Comparison of ENCODE assay signal across 14 mouse cellular contexts in the genomic region with DNA sequence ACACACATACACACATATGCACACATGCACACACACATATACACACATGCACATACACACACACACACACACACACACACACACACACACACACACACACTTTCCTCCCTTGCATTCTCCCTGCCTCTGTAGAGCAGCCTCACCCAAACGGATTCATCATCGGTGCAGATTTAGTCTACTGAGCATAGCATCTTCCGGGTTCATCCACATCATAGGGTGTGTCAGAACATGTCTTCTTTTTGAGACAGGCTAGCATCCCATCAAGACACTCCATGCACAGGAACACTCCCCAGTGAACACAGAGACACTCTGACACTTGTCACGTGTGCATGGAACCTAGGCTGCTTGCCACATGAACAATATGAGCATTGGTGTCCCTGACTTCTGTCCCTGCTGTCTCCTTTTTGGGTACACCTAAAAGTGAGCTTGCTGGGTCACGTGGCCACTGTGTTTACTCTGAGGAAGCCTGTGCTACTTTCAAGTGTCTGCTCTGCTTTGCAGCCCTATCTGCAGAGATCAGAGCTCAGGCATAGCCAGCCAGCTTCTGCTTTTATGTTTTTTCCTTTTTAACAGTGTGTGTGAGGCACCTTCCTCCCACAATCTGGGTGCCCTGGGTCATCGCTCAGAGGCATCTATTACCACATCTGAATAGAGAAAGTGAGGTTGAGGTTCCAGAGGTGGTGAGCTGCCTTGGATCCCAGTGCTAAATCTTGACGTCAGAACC. TPM values are rescaled to one million over a fixed set of nuclear protein-coding genes. Genes with fewer than 3 reads are reported as not detected.
DNase-seq lines count a peak whose midpoint lies in the region; ATAC-seq lines count a peak whose summit lies in the region.
"Had no signal": no experiment of that assay in that cellular context is flagged by ENCODE, and none has a peak within 500 bp of the region (broad histone marks: within the 10 kb centered on the region; RNA-seq: fewer than 3 reads in every experiment).

No protein-coding gene starts in this region.

- no peaks in the 10 kb centered on the region for H3K9me3 ChIP-seq in forebrain, embryonic 12.5 days
- H3K9me3 ChIP-seq: midbrain, embryonic 13.5 days had no signal

- peak; percentile 70 for ATAC-seq in CD4-positive, CD25-positive, alpha-beta regulatory T cell, adult 4 months
- ATAC-seq in forebrain, embryonic 12.5 days (ENCODE audit: low FRiP score): no peak
- ATAC-seq: midbrain, embryonic 13.5 days had no signal

- intact Hi-C loops in heart, postnatal 36 days (cut with DNase I): no loop called here

- H3K27ac ChIP-seq in forebrain, embryonic 12.5 days: no peak overlapping the region
- H3K27ac ChIP-seq: gastrocnemius, adult 2 months; midbrain, embryonic 13.5 days had no signal

- no peaks in the 10 kb centered on the region for H3K27me3 ChIP-seq in forebrain, embryonic 12.5 days
- H3K27me3 ChIP-seq: CH12.LX; midbrain, embryonic 13.5 days had no signal

- H3K4me3 ChIP-seq in forebrain, embryonic 12.5 days (replicated peaks): no peak overlapping the region
- H3K4me3 ChIP-seq: gastrocnemius, adult 2 months; midbrain, embryonic 13.5 days had no signal

- 84% methylated on average over 7 of the region's 7 CpGs for WGBS in forebrain, embryonic 12.5 days

- H3K4me1 ChIP-seq in forebrain, embryonic 12.5 days: no peaks in the 10 kb centered on the region
- H3K4me1 ChIP-seq: midbrain, embryonic 13.5 days had no signal

- peak; percentile 89 for DNase-seq in heart, adult 11 months
- no peak for DNase-seq in heart, postnatal 36 days
- peak; percentile 88 for DNase-seq in induced T-regulatory cell, adult 2 months (ENCODE audit: low read depth)
- peak; percentile 56 to 78 for DNase-seq in thymus, adult 18-20 months
- DNase-seq in neural tube, embryonic 10.5 days (ENCODE audit: extremely low spot score, low spot score): no peak
- no peak for DNase-seq in frontal cortex, postnatal 25 days (ENCODE audit: low spot score in 2 of 2)
- DNase-seq: gastrocnemius, adult 2 months; lung, adult 2 months had no signal

- H3K4me2 ChIP-seq in forebrain, embryonic 12.5 days: no peak overlapping the region
- H3K4me2 ChIP-seq: midbrain, embryonic 13.5 days had no signal

- no peak overlapping the region for H3K9ac ChIP-seq in forebrain, embryonic 12.5 days
- H3K9ac ChIP-seq: midbrain, embryonic 13.5 days had no signal

- H3K36me3 ChIP-seq in forebrain, embryonic 12.5 days (replicated peaks): no peaks in the 10 kb centered on the region
- H3K36me3 ChIP-seq: midbrain, embryonic 13.5 days had no signal

RNA-seq across cellular contexts. Expression of a gene that starts 13.3 kb away (rescaled TPM):
- under 1 TPM; 0.19 TPM for total RNA-seq in heart, postnatal 36 days (2021)
- polyA plus RNA-seq in CD4-positive, CD25-positive, alpha-beta regulatory T cell, adult 4 months (2017; shearing (Covaris generic)): 100 to 1,000 TPM in 1 of 2 experiments, 10 to 100 TPM in 1; 79.5 to 107 TPM
- not detected in 2 replicates for polyA plus RNA-seq in forebrain, embryonic 12.5 days (2016; fragmentation: Nextera tagmentation; extraction: Ambion mirVana)
- total RNA-seq: layer of hippocampus, adult 18-20 months had no signal
- polyA plus RNA-seq: limb, embryonic 11.5 days; midbrain, embryonic 13.5 days had no signal

RNA-seq across cellular contexts. Expression of a gene that starts 25.5 kb away (rescaled TPM):
- 1 to 10 TPM; 6.1 to 6.6 TPM for total RNA-seq in heart, postnatal 36 days (2021)
- 10 to 100 TPM; 70.5 to 85.8 TPM for polyA plus RNA-seq in CD4-positive, CD25-positive, alpha-beta regulatory T cell, adult 4 months (2017; shearing (Covaris generic))
- polyA plus RNA-seq in forebrain, embryonic 12.5 days (2016; fragmentation: Nextera tagmentation; extraction: Ambion mirVana): 144 and 149 TPM in 2 replicates

RNA-seq across cellular contexts. Expression of a gene that starts 46.0 kb away (rescaled TPM):
- total RNA-seq in heart, postnatal 36 days (2021): 1 to 10 TPM; 1.6 to 2.9 TPM
- polyA plus RNA-seq in CD4-positive, CD25-positive, alpha-beta regulatory T cell, adult 4 months (2017; shearing (Covaris generic)): under 1 TPM in 1 of 2 experiments, not detected in 1; 0.22 TPM
- 13.7 and 15.6 TPM in 2 replicates for polyA plus RNA-seq in forebrain, embryonic 12.5 days (2016; fragmentation: Nextera tagmentation; extraction: Ambion mirVana)

RNA-seq across cellular contexts. Expression of a gene that starts 52.3 kb away (rescaled TPM):
- total RNA-seq in heart, postnatal 36 days (2021): 10 to 100 TPM; 14.1 to 20.2 TPM
- not detected for polyA plus RNA-seq in CD4-positive, CD25-positive, alpha-beta regulatory T cell, adult 4 months (2017; shearing (Covaris generic))
- 0.05 and 0.19 TPM in 2 replicates for polyA plus RNA-seq in forebrain, embryonic 12.5 days (2016; fragmentation: Nextera tagmentation; extraction: Ambion mirVana)

Comparison
In these comparisons a context has a peak if more than half of its experiments do, and no peak if none do; other contexts are left out.
1. DNase-seq: peak in heart, adult 11 months (single experiment), induced T-regulatory cell, adult 2 months (single experiment) and thymus, adult 18-20 months (2 of 2); none in heart, postnatal 36 days (0 of 2), neural tube, embryonic 10.5 days (single experiment) and frontal cortex, postnatal 25 days (0 of 2).
2. RNA of a gene that starts 13.3 kb away (polyA plus RNA-seq): 79.5 to 107 TPM in CD4-positive, CD25-positive, alpha-beta regulatory T cell, adult 4 months; not detected in forebrain, embryonic 12.5 days; every median in the first group is over 10 times any median in the second.
3. RNA of a gene that starts 46.0 kb away (polyA plus RNA-seq): 13.7 to 15.6 TPM in forebrain, embryonic 12.5 days; 0.22 TPM in CD4-positive, CD25-positive, alpha-beta regulatory T cell, adult 4 months; every median in the first group is over 10 times any median in the second.